Mouse (Mus musculus) bone marrow, adult 2 months (tissue): ENCODE results near the gene Timeless. TPM values are rescaled to one million over a fixed set of nuclear protein-coding genes. Genes with fewer than 3 reads are reported as not detected.
"Not testable (repeated sequence)": the region's sequence is repeated elsewhere in the genome, so short reads cannot be mapped to it uniquely, and the experiment has no call there.

Experiments used
- H3K27ac ChIP-seq: fragments of 200-500 bp; 2 replicates; pipeline ENCODE4 v1.5.1; 2012; ENCODE audit warnings: low read depth, mild to moderate bottlenecking, control low read depth, inconsistent platforms, low read length; ENCODE audit not compliant: control insufficient read depth, poor library complexity, insufficient read depth
- H3K4me1 ChIP-seq: fragments of 200-500 bp; 2 replicates; pipeline ENCODE4 v1.6.1; 2011; ENCODE audit warnings: low read length; ENCODE audit not compliant: control insufficient read depth, insufficient read depth
- H3K4me3 ChIP-seq: fragments of 200-500 bp; replicated peaks from 2 replicates; pipeline ENCODE3; 2011; ENCODE audit warnings: mild to moderate bottlenecking, low read depth, low read length, control low read depth; ENCODE audit not compliant: control insufficient read depth
- CTCF ChIP-seq: fragments of 200-500 bp; IDR thresholded peaks from 2 replicates; pipeline ENCODE4 v1.5.1; 2011; ENCODE audit warnings: low read length, control low read depth; ENCODE audit not compliant: control insufficient read depth, insufficient read depth
- POLR2A ChIP-seq: fragments of 200-500 bp; IDR thresholded peaks from 2 replicates; pipeline ENCODE4 v1.6.1; 2011; ENCODE audit warnings: low read depth, mild to moderate bottlenecking, control low read depth, low read length, borderline replicate concordance; ENCODE audit not compliant: control insufficient read depth
- WGBS: fragments of 180-500 bp; shearing (Covaris S2); methylation state at CpG from one replicate; pipeline ENCODE4 v1.1.7; 2018; 5-methylcytosine and 5-hydroxymethylcytosine counted together
- polyA plus RNA-seq: library from polyadenylated mRNA; stranded (reverse); fragments of >200 nt; gene quantifications from 2 replicates; pipeline ENCODE4 v1.2.4, GENCODE M21; 2011; ENCODE audit warnings: low replicate concordance; ENCODE audit not compliant: missing spikeins, insufficient read depth, insufficient read length

Timeless gene
- polyA plus RNA-seq, 1 experiment: 61.1 TPM

GRCm38 (mm10) chr10:128281682-128282081, 49.8 kb downstream of the Timeless start:
- no peak for TF ChIP-seq CTCF
- TF ChIP-seq POLR2A: no peak
- Histone ChIP-seq H3K4me3 (no peak overlapping the region), H3K27ac (no peak overlapping the region), H3K4me1 (no peaks in the 10 kb centered on the region)
- WGBS: 91% methylated on average over 14 of the region's 14 CpGs

GRCm38 (mm10) chr10:128282886-128283450, 51.1 kb downstream of the Timeless start:
- TF ChIP-seq CTCF (no peak), POLR2A (no peak)
- Histone ChIP-seq H3K4me3 (no peak overlapping the region), H3K27ac (no peak overlapping the region), H3K4me1 (no peaks in the 10 kb centered on the region)
- 90% methylated on average over 20 of the region's 20 CpGs for WGBS

DNA sequence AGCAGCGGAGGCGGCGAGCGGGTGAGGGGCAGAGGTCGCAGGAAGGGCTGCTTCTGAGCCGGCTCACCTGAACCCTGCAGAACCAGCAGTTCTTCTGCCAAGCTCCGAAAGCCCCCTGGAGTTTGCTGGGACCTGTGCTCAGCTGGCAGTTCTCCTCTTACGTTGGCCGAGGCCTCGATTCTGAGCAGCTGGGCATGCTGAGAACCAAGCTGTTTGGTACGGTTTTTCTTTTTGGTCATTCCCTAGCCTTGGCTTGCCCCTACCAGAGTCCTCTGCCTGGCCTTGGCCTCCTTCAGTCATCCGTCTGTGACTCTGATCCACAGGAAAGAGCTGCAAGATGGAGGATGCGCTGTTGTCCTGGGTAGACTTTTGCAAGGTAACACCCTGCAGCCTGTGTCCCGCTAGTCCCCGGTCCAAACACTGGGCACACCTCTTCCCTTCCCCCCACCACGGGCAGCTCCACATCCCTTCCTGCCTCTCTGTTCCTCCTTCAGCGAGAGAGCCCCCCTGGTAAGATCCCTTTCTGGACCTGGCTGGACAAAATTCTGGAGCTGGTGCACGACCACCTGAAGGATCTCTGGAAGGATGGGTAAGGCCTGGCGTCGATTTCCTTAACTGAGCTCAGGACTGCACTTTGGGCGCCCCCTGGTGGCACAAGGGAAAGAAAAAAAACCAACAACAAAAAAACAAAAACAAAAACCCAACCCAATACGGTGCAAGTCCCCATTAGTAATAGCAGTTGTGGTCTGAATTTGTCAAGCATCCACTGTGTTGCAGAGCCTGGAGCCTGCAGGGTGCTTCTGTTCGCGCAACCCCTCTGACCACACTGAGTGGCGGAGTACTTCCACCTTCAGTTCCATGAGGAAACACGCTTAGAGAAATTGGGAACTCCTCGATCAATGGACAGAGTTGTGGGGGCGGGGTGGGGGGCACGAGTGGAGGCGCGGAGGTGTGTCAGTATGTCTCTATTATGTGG, 52.0 kb downstream of the Timeless start:
- H3K4me1 ChIP-seq: no peaks in the 10 kb centered on the region
- no peak overlapping the region for H3K27ac ChIP-seq
- WGBS: 68% methylated on average over 31 of the region's 31 CpGs
- no peak overlapping the region for H3K4me3 ChIP-seq
- TF ChIP-seq CTCF: peak; percentile 70
- no peak for TF ChIP-seq POLR2A

DNA sequence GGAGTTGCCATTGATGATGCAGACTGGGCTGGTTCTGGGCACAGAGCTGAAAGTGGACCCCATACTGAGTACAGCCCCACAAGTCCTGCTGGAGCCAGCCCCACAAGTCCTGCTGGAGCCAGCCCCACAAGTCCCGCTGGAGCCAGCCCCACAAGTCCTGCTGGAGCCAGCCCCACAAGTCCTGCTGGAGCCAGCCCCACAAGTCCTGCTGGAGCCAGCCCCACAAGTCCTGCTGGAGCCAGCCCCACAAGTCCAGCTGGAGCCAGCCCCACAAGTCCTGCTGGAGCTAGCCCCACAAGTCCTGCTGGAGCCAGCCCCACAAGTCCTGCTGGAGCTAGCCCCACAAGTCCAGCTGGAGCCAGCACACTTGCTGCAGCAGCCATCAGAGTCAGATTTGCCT, 58.7 kb downstream of the Timeless start:
- H3K4me3 ChIP-seq, H3K27ac ChIP-seq, H3K4me1 ChIP-seq: not testable (repeated sequence)
- 100% methylated on average over 1 of the region's 1 CpGs for WGBS

DNA sequence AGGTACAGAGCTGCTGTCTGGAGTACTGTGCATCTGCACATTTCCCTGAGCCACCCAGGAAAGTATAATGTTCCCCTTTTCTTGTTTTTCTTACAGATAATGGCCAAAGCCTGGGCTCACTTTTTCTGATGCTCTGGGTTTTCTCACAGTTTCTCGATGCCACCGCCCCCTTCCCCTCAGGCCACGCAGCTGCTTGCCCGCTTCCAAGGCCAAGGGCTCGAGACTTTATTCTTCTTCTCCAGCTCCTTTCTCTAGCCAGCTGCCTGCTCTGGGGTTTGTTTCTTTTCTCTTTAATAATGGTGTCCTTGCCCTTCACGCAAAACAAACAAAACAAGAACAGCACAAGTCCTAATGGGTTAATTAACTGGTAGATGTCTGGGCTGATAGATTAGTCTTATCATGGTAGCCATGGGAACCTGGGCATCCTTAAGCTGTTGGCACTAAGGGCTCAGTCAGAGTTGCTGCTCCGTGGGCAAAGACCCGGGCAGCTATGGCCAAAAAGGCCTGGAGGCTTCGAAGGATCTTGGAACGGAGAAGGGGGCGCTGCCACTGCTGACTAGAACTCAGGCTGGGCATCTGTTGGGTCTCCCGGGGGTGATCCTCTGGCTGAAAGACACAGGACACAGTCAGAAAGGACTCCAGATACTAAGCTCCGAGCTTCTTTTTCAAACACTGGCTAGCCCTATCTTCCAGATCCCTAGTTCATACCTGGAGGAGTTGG, 64.7 kb downstream of the Timeless start:
- Histone ChIP-seq H3K27ac (no peak overlapping the region), H3K4me3 (no peak overlapping the region), H3K4me1 (peaks cover 3% of the 10 kb centered on the region; the same call in 1 of the 2 replicates)
- WGBS: 81% methylated on average over 13 of the region's 13 CpGs
- TF ChIP-seq CTCF: no peak
- TF ChIP-seq POLR2A: no peak

DNA sequence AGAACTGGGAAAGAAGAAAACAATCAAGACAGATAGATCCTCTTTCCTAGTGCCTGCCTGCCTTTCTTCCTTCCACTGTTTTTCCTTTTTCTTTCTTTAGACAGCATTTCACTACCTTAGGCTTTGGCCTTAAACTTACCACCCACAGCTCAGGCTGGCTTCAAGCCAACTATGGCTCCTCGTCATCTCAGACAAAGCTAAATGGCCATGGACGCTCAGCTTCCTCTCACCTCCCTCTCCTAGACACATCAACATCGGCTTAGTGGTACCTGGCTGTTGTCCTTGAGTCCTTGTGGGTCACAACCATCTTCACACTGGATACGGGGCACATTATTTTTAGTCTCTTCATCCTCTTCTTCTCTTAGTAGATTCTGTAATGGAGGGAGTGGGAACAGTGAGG, 65.4 kb downstream of the Timeless start:
- TF ChIP-seq CTCF: no peak
- no peak for TF ChIP-seq POLR2A
- 79% methylated on average over 4 of the region's 4 CpGs for WGBS
- peaks cover 3% of the 10 kb centered on the region; the same call in 1 of the 2 replicates for H3K4me1 ChIP-seq
- H3K4me3 ChIP-seq: no peak overlapping the region
- H3K27ac ChIP-seq: no peak overlapping the region

DNA sequence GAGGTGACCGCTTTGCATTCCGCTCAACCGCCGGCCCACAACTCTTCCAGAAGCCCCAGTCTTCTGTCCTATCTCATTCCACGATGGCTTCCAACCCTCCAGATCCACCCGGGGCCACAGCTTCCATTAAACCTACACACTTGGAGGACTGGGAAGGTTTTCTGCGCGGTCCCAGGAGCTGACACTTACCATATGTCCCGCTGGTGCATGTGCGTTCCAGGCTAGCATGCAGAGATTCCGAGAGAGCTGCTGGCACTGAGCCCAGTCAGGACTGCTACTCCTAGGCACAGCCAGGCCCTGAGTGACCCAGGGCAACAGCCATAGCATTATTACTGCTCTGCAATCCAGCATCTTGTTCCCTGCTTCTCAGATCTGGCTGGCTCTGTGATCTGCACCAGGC, 65.8 kb downstream of the Timeless start:
- WGBS: 85% methylated on average over 11 of the region's 11 CpGs

DNA sequence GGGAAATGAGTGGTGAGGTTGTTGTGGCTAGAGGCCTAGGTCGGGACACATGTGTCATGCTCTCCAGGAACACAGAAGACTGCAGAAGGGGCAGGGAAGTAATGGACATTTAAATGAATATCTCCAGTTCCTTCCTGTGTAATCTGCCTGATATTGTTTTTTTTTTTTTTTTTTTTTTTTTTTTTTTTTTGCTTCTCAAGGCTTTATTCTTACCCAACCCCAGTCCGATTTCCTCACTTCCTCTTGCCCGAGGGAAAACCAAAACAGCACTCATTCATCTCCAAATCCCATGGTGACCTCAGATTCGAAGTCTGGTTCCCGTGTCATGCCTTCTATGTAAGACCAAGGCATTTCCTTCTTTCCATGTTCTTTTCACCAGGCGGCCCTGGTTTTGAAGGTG, 66.4 kb downstream of the Timeless start:
- peak overlapping the region; percentile 44; the same call in 1 of the 2 replicates for H3K27ac ChIP-seq
- 20% methylated on average over 6 of the region's 6 CpGs for WGBS
- H3K4me1 ChIP-seq: peaks cover 3% of the 10 kb centered on the region; the same call in 1 of the 2 replicates
- no peak for TF ChIP-seq POLR2A
- no peak for TF ChIP-seq CTCF
- H3K4me3 ChIP-seq: no peak overlapping the region

More for the DNA sequence above, 65.8 kb downstream of the Timeless start:
- H3K4me3 ChIP-seq: no peak overlapping the region
- TF ChIP-seq POLR2A (no peak), CTCF (no peak)
- H3K4me1 ChIP-seq: peaks cover 3% of the 10 kb centered on the region; the same call in 1 of the 2 replicates
- H3K27ac ChIP-seq: peak overlapping the region; percentile 44
